Mouse (Mus musculus) heart, embryonic 12.5 days (tissue): ENCODE results near the gene Pus10. TPM values are rescaled to one million over a fixed set of nuclear protein-coding genes. Genes with fewer than 3 reads are reported as not detected.
"Not testable (repeated sequence)": the region's sequence is repeated elsewhere in the genome, so short reads cannot be mapped to it uniquely, and the experiment has no call there.

Source experiments
- ATAC-seq: fragments of 200-750 bp; cut with Nextera tagmentation; 2 replicates; pipeline ENCODE4 v1.8.0; 2017; ENCODE audit warnings: moderate TSS enrichment, moderate library complexity; ENCODE audit not compliant: insufficient number of reproducible peaks, low FRiP score
- H3K27ac ChIP-seq: fragments of 300-500 bp; sonication (generic); 2 replicates; pipeline ENCODE4 v1.5.1; 2016; ENCODE audit warnings: mild to moderate bottlenecking, moderate library complexity; ENCODE audit not compliant: poor library complexity, severe bottlenecking
- H3K27me3 ChIP-seq: fragments of 300-500 bp; sonication (generic); replicated peaks from 2 replicates; pipeline ENCODE4 v1.6.1; 2016; ENCODE audit warnings: mild to moderate bottlenecking, moderate library complexity
- H3K36me3 ChIP-seq: fragments of 300-500 bp; sonication (generic); 2 replicates; pipeline ENCODE4 v1.6.1; 2016; ENCODE audit warnings: mild to moderate bottlenecking, moderate library complexity
- H3K4me1 ChIP-seq: fragments of 300-500 bp; sonication (generic); replicated peaks from 2 replicates; pipeline ENCODE4 v1.6.1; 2016; ENCODE audit warnings: mild to moderate bottlenecking
- H3K4me2 ChIP-seq: fragments of 300-500 bp; sonication (generic); 2 replicates; pipeline ENCODE4 v1.6.1; 2016; ENCODE audit warnings: mild to moderate bottlenecking, moderate library complexity
- H3K4me3 ChIP-seq: fragments of 300-500 bp; sonication (generic); 2 replicates; pipeline ENCODE4 v1.5.1; 2016; ENCODE audit warnings: mild to moderate bottlenecking
- H3K9ac ChIP-seq: fragments of 300-500 bp; sonication (generic); 2 replicates; pipeline ENCODE4 v1.6.1; 2016; ENCODE audit warnings: mild to moderate bottlenecking, moderate library complexity
- H3K9me3 ChIP-seq: fragments of 300-500 bp; sonication (generic); replicated peaks from 2 replicates; pipeline ENCODE4 v1.6.1; 2016; ENCODE audit warnings: mild to moderate bottlenecking, moderate library complexity
- WGBS: fragments of 180-500 bp; shearing (Covaris S2); methylation state at CpG from one replicate; pipeline ENCODE4 v1.1.7; 2016; 5-methylcytosine and 5-hydroxymethylcytosine counted together
- polyA plus RNA-seq: library from polyadenylated mRNA; unstranded; fragments of >200 nt; fragmentation: Nextera tagmentation; extraction: Ambion mirVana; gene quantifications from 2 replicates; pipeline ENCODE4 v1.2.1, GENCODE M21; 2016

Gene Pus10
- polyA plus RNA-seq, 1 experiment from 2014 or later = 18.5 TPM

- no peak overlapping the region for H3K4me2 ChIP-seq
- H3K27ac ChIP-seq = no peak overlapping the region
- 82% methylated on average over 2 of the region's 2 CpGs for WGBS
- no peaks in the 10 kb centered on the region for H3K4me1 ChIP-seq
- no peak overlapping the region for H3K4me3 ChIP-seq
- no peaks in the 10 kb centered on the region for H3K9me3 ChIP-seq
- ATAC-seq = no peak
- H3K27me3 ChIP-seq = no peaks in the 10 kb centered on the region
- no peak overlapping the region for H3K9ac ChIP-seq
- no peaks in the 10 kb centered on the region for H3K36me3 ChIP-seq
Observed at GRCm38 (mm10) chr11:23758218-23758617, 92.7 kb downstream of the Pus10 start.

- Histone ChIP-seq H3K4me1 (no peaks in the 10 kb centered on the region), H3K4me3 (no peak overlapping the region), H3K4me2 (no peak overlapping the region), H3K27ac (no peak overlapping the region), H3K9me3 (no peaks in the 10 kb centered on the region), H3K27me3 (no peaks in the 10 kb centered on the region), H3K36me3 (no peaks in the 10 kb centered on the region), H3K9ac (no peak overlapping the region)
- no peak for ATAC-seq
- 82% methylated on average over 2 of the region's 2 CpGs for WGBS
Observed at GRCm38 (mm10) chr11:23762635-23763034, 97.2 kb downstream of the Pus10 start.

DNA sequence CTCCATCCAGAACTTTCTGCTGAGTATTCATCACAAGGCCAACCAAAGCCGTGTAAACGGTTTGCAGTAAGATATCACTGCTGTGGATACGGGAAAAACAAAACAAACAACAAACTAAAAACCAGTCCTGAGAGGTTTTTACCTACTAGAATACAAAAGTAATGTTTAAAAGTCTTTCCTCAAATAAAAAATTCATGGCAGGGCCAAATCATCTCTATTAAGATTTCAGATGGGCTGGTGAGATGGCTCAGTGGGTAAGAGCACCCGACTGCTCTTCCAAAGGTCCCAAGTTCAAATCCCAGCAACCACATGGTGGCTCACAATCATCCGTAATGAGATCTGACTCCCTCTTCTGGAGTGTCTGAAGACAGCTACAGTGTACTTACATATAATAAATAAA lies 101.9 kb downstream of the Pus10 start:
- not testable (repeated sequence) for ATAC-seq, H3K9me3 ChIP-seq

DNA sequence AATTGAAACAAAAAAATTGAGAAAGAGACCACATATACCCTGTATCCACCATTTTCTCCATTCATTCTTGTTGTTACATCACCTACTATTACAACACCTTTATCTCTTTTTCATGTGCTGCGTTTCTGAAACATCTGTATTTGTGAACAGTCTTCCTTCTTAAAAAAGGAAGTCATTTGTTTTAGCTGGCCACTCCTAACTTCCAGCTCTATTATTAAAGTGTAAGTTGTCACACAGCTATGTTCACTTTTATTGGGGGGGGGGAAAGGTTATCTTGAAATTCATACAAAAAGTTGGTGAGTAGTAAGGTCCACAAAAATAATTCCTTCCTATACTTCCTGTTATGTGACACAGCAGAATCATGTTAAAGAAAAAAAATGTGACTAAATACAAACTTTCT lies 102.5 kb downstream of the Pus10 start:
- ATAC-seq = no peak
- H3K4me3 ChIP-seq = no peak overlapping the region
- no peaks in the 10 kb centered on the region for H3K9me3 ChIP-seq
- no peak overlapping the region for H3K9ac ChIP-seq
- no peak overlapping the region for H3K4me2 ChIP-seq
- H3K36me3 ChIP-seq = no peaks in the 10 kb centered on the region
- 43% methylated on average over 1 of the region's 1 CpGs for WGBS
- H3K27me3 ChIP-seq = no peaks in the 10 kb centered on the region
- no peak overlapping the region for H3K27ac ChIP-seq
- peaks cover 11% of the 10 kb centered on the region for H3K4me1 ChIP-seq

More for the DNA sequence above, 101.9 kb downstream of the Pus10 start:
- H3K27me3 ChIP-seq, H3K4me2 ChIP-seq, H3K36me3 ChIP-seq, H3K9ac ChIP-seq, H3K4me1 ChIP-seq, H3K27ac ChIP-seq, H3K4me3 ChIP-seq: not testable (repeated sequence)
- 82% methylated on average over 5 of the region's 5 CpGs for WGBS

- H3K36me3 ChIP-seq = no peaks in the 10 kb centered on the region
- H3K4me2 ChIP-seq = no peak overlapping the region
- no peak for ATAC-seq
Observed at GRCm38 (mm10) chr11:23769033-23769432, 103.6 kb downstream of the Pus10 start.

DNA sequence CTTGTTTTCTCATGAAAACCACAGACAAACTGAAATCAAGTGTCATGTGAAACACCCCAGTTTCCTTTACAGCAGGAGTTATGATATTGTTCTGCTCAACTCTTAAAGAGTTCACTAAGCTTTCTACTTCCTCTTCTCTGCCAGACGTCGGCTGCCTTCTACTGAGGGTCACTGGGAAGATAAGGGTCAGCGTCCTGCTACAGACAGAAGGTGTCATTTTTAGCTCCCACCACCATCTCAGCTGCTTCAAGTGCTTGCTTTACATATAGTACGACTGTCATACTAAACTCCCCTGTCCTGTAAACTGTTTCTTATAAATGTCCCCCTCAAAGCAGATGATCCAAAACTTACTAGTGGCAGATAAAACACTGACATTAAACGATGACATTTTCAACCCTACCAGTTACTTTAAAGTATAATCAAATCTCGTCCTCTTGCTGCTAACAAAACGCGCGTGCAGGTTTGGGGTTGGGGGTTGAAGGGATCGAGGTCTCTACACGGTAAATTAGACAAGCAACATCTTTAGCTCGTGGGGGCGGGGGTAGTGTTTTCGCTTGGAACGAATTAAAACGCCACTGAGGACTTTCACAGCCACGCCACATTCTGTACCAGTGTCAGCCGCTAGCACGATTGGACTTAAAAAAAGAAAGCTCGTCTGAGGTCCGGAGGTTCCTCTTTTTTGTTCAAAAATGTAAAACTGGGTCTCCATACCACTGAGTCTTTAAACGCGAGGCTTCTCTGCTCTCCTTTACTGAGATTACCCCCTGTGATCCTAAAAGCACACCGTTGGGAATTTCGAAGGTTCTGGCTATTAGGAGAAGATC lies 104.4 kb downstream of the Pus10 start:
- under 1% methylated on average over 25 of the region's 25 CpGs for WGBS
- Histone ChIP-seq H3K36me3 (no peaks in the 10 kb centered on the region), H3K9ac (peak overlapping the region; percentile 72), H3K27me3 (no peaks in the 10 kb centered on the region), H3K4me3 (peak overlapping the region; percentile 63), H3K9me3 (no peaks in the 10 kb centered on the region), H3K27ac (peak overlapping the region; percentile 94), H3K4me2 (peak overlapping the region; percentile 85), H3K4me1 (peaks cover 13% of the 10 kb centered on the region)
- ATAC-seq = no peak

More at GRCm38 (mm10) chr11:23769033-23769432, 103.6 kb downstream of the Pus10 start:
- no peak overlapping the region for H3K4me3 ChIP-seq
- no peaks in the 10 kb centered on the region for H3K9me3 ChIP-seq
- peaks cover 13% of the 10 kb centered on the region for H3K4me1 ChIP-seq
- no peak overlapping the region for H3K27ac ChIP-seq
- no peak overlapping the region for H3K9ac ChIP-seq
- no peaks in the 10 kb centered on the region for H3K27me3 ChIP-seq

DNA sequence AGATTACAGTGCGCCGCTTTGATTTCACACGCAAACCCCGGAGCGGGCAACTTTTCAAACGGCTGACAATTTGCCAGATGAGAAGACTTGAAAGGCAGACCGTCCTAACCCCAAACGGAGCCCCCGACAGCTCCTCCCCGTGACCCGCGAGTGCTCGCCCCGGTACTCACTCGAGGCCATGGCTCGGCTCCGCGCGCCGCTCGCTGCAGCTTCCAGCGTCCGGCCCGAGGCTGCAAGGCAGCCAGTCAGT lies 105.0 kb downstream of the Pus10 start:
- H3K27me3 ChIP-seq = no peaks in the 10 kb centered on the region
- H3K4me1 ChIP-seq = peaks cover 13% of the 10 kb centered on the region
- WGBS = under 1% methylated on average over 24 of the region's 24 CpGs
- H3K9me3 ChIP-seq = no peaks in the 10 kb centered on the region
- H3K27ac ChIP-seq = peak overlapping the region; percentile 94
- H3K36me3 ChIP-seq = no peaks in the 10 kb centered on the region
- peak overlapping the region; percentile 63 for H3K4me3 ChIP-seq
- H3K9ac ChIP-seq = peak overlapping the region; percentile 72
- no peak; the same call in 1 of the 2 replicates for ATAC-seq
- peak overlapping the region; percentile 85 for H3K4me2 ChIP-seq

- Histone ChIP-seq H3K4me1 (peaks cover 13% of the 10 kb centered on the region), H3K9ac (peak within 1 kb of the TSS; percentile 72), H3K4me2 (peak within 1 kb of the TSS; percentile 85), H3K4me3 (peak within 1 kb of the TSS; percentile 63), H3K36me3 (no peaks in the 10 kb centered on the region), H3K27me3 (no peaks in the 10 kb centered on the region), H3K9me3 (no peaks in the 10 kb centered on the region), H3K27ac (peak within 1 kb of the TSS; percentile 94)
- ATAC-seq = peak; percentile 93
- under 1% methylated on average over 73 of the region's 88 CpGs for WGBS
Observed at GRCm38 (mm10) chr11:23770760-23771506, 105.5 kb downstream of the Pus10 start, which contains the start of gene Rel. Gene Rel (minus strand): TSS chr11:23770970.

- H3K4me3 ChIP-seq = peak overlapping the region; percentile 63
- H3K36me3 ChIP-seq = no peaks in the 10 kb centered on the region
- peak overlapping the region; percentile 72 for H3K9ac ChIP-seq
- no peak for ATAC-seq
- 6% methylated on average over 21 of the region's 21 CpGs for WGBS
- H3K27ac ChIP-seq = peak overlapping the region; percentile 94
- H3K4me2 ChIP-seq = peak overlapping the region; percentile 85
- H3K9me3 ChIP-seq = no peaks in the 10 kb centered on the region
- no peaks in the 10 kb centered on the region for H3K27me3 ChIP-seq
- peaks cover 13% of the 10 kb centered on the region for H3K4me1 ChIP-seq
Observed at GRCm38 (mm10) chr11:23771507-23772097, 106.1 kb downstream of the Pus10 start.

GRCm38 (mm10) chr11:23772471-23772870 lies 107.0 kb downstream of the Pus10 start:
- H3K36me3 ChIP-seq = no peaks in the 10 kb centered on the region
- ATAC-seq = no peak
- no peak overlapping the region for H3K4me3 ChIP-seq
- H3K4me2 ChIP-seq = no peak overlapping the region
- H3K27ac ChIP-seq = peak overlapping the region; percentile 54
- H3K4me1 ChIP-seq = peaks cover 13% of the 10 kb centered on the region
- no peak overlapping the region for H3K9ac ChIP-seq
- WGBS = 10% methylated on average over 1 of the region's 1 CpGs
- H3K9me3 ChIP-seq = no peaks in the 10 kb centered on the region
- H3K27me3 ChIP-seq = no peaks in the 10 kb centered on the region

DNA sequence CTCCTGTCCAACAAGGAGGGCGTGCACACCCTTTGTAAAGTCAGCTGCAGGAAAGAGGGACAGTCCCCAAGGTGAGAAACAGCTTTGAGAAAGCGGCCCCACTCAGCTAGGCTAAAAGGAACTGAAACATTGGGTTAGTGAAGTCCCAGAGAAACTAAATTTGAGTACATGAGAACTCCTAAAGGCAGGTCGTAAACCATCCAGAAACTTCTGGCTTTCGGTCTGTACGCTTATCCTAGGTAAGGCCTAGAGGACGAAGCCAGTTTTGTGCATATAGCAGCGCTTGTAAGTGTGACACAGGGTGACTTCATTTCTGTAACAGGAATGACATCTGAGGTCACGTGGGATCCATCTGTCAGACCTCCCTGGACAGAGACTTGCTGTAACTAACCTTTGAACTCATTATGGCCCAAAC lies 113.3 kb downstream of the Pus10 start:
- Histone ChIP-seq H3K4me2 (no peak overlapping the region), H3K4me1 (no peaks in the 10 kb centered on the region), H3K27ac (no peak overlapping the region), H3K4me3 (no peak overlapping the region), H3K9ac (no peak overlapping the region), H3K9me3 (no peaks in the 10 kb centered on the region), H3K36me3 (no peaks in the 10 kb centered on the region), H3K27me3 (no peaks in the 10 kb centered on the region)
- no peak for ATAC-seq
- 84% methylated on average over 8 of the region's 8 CpGs for WGBS
